Mouse (Mus musculus) kidney, postnatal 0 days (tissue): ENCODE data around the gene Plekhg3. TPM values are rescaled to one million over a fixed set of nuclear protein-coding genes. Genes with fewer than 3 reads are reported as not detected.
A peak's percentile ranks its signal among the peaks of the same experiment; 100 is the strongest.

Source experiments
- ATAC-seq: fragments of 200-750 bp; cut with Nextera tagmentation; replicated peaks from 2 replicates; pipeline ENCODE4 v1.8.0; 2017; ENCODE audit warnings: low read depth, moderate number of reproducible peaks, moderate TSS enrichment, moderate library complexity; ENCODE audit not compliant: low FRiP score
- DNase-seq: peaks from one replicate; pipeline ENCODE4 v3.0.0-alpha.2; 2016; ENCODE audit warnings: low spot score
- H3K27ac ChIP-seq: fragments of 300-500 bp; sonication (generic); 2 replicates; pipeline ENCODE4 v1.5.1; 2014; ENCODE audit warnings: mild to moderate bottlenecking
- H3K27me3 ChIP-seq: fragments of 300-500 bp; sonication (generic); 2 replicates; pipeline ENCODE4 v1.6.1; 2014; ENCODE audit warnings: low read length, mixed read lengths; ENCODE audit not compliant: insufficient read depth
- H3K36me3 ChIP-seq: fragments of 300-500 bp; sonication (generic); 2 replicates; pipeline ENCODE4 v1.6.1; 2014; ENCODE audit warnings: low read length, mixed read lengths; ENCODE audit not compliant: insufficient read depth
- H3K4me1 ChIP-seq: fragments of 300-500 bp; sonication (generic); replicated peaks from 2 replicates; pipeline ENCODE4 v1.6.1; 2014; ENCODE audit warnings: antibody characterized with exemption, low read length, mixed read lengths; ENCODE audit not compliant: insufficient read depth
- H3K4me2 ChIP-seq: fragments of 300-500 bp; sonication (generic); 2 replicates; pipeline ENCODE4 v1.6.1; 2014; ENCODE audit warnings: mild to moderate bottlenecking, low read length, moderate library complexity, mixed read lengths
- H3K4me3 ChIP-seq: fragments of 300-500 bp; sonication (generic); replicated peaks from 2 replicates; pipeline ENCODE4 v1.5.1; 2014; ENCODE audit warnings: low read depth, low read length
- H3K9ac ChIP-seq: fragments of 300-500 bp; sonication (generic); 2 replicates; pipeline ENCODE4 v1.6.1; 2014; ENCODE audit warnings: low read depth, low read length
- H3K9me3 ChIP-seq: fragments of 300-500 bp; sonication (generic); replicated peaks from 2 replicates; pipeline ENCODE4 v1.6.1; 2016; ENCODE audit warnings: low read length, inconsistent platforms, mixed read lengths
- CTCF ChIP-seq: IDR thresholded peaks from 2 replicates; pipeline ENCODE4 v1.5.1; 2016; ENCODE audit warnings: antibody characterized with exemption, low read depth, mild to moderate bottlenecking, moderate library complexity
- WGBS: fragments of 180-500 bp; shearing (Covaris S2); extraction: QIAGEN DNeasy Blood & Tissue Kit; methylation state at CpG from one replicate; pipeline ENCODE4 v1.1.7; 2014; 5-methylcytosine and 5-hydroxymethylcytosine counted together
- polyA plus RNA-seq: library from polyadenylated mRNA; unstranded; fragments of >200 nt; fragmentation: Nextera tagmentation; extraction: Ambion mirVana; gene quantifications from 2 replicates; pipeline ENCODE4 v1.2.1, GENCODE M21; 2015

Plekhg3 gene
- polyA plus RNA-seq, 1 experiment from 2014 or later, result 14.9 TPM

DNA sequence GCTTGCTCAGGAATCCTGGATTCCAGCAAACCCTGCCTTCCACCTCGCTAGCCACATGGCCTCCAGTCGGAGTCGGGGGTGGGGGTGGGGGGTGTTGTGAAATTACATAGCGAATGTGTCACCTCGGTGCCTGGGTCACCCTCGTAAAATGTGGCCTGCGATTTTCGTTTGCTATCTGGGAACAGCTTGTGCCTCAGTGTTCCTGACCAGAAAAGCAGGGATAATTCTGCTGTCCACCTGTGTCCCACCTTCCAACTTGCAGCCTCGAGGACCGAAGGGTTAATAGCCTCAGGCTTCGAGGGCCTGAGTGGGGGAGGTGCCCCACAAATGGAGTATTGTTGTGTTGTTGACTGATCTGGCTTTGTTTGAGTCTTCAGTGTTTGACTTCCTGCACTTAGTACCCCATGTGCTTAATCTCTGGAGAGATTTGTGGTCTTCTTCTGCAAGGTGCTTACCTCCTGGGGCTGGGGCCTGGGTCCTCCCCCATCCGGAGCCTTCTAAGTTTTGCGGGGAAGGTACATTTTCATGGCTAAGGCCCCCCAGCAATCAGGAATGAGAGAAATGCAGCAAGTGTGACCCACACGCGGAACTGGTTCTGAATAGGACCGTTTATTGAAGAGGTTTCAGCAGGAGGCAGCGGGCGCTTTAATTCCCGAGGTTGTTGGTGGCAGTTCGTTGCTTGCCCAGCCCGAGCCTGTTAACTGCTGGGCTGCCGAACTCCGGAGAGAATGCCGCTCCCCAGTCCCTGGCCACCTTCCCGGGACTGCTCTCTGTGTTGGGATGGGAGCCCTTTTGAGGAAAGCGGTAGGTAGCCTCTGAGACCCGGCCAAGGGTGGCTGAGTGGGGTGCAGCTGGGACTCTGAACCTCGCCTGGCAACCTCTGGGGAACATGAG, 15.9 kb downstream of the Plekhg3 start:
- DNase-seq (no peak), ATAC-seq (no peak)
- H3K27ac ChIP-seq, result peak overlapping the region; percentile 78
- 12% methylated on average over 28 of the region's 28 CpGs for WGBS
- H3K9me3 ChIP-seq, result no peaks in the 10 kb centered on the region
- H3K4me1 ChIP-seq, result peaks cover 40% of the 10 kb centered on the region; the same call in 1 of the 2 replicates
- peak overlapping the region; percentile 5 for H3K9ac ChIP-seq
- no peaks in the 10 kb centered on the region for H3K36me3 ChIP-seq
- no peak for TF ChIP-seq CTCF
- H3K27me3 ChIP-seq, result no peaks in the 10 kb centered on the region
- peak overlapping the region; percentile 9; the same call in 1 of the 2 replicates for H3K4me3 ChIP-seq
- H3K4me2 ChIP-seq, result peak overlapping the region; percentile 47

DNA sequence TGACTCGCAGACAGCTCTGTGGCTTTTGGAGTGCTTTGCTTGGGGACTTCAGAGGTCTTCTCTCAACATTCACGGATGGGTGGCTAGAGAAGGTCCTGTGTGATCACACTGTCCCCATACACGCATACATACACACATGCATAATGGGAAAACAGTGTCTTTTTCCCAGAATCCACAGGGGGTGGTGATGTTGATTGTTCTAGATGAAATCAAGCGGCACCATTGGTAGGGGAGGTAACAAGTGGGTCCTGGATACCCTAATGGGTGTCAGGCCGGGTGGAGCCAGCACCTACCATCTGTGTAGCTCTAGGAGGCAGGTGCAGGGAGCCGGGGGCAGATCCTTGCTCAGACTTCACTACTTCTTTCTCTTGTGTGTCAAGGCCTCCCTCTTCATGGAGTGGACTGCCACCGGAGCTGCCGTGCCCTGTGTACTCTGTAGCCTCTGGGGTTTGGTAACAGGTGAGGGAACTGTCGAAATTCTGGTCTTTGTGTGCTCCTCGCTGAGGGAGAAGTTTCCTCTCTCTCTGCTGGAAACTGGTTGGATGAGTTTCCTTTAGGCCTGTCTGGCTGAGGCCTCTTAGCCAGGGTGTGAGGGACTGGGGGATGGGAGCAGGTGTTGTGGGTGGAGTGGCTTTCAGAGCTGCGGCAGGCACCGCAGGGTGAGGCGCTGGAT, 16.9 kb downstream of the Plekhg3 start:
- H3K4me1 ChIP-seq, result peaks cover 47% of the 10 kb centered on the region; the same call in 1 of the 2 replicates
- H3K27me3 ChIP-seq, result no peaks in the 10 kb centered on the region
- TF ChIP-seq CTCF, result no peak
- peak overlapping the region; percentile 5 for H3K9ac ChIP-seq
- peak overlapping the region; percentile 78 for H3K27ac ChIP-seq
- WGBS, result 36% methylated on average over 13 of the region's 13 CpGs
- no peak overlapping the region for H3K4me3 ChIP-seq
- peak; percentile 31; the same call in 1 of the 2 replicates for ATAC-seq
- no peaks in the 10 kb centered on the region for H3K36me3 ChIP-seq
- H3K4me2 ChIP-seq, result peak overlapping the region; percentile 47
- no peaks in the 10 kb centered on the region for H3K9me3 ChIP-seq
- no peak for DNase-seq

DNA sequence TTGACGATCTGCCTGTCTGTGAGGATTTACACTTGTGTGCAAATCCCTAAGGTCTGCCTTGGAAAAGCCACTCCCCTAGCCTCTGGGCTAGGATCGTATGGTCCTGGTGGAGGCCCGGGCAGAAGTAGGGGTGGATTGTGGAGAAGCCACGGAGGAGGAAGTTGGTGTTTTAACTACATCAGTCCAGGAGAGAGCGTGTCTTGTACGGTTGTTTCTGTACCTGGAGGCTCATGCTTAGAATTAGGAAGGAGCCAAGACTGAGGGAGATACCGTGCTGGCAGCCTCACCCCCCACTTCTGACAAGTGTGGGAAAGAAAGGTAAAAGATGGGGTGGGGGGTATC, 17.4 kb downstream of the Plekhg3 start:
- TF ChIP-seq CTCF, result no peak
- peaks cover 48% of the 10 kb centered on the region; the same call in 1 of the 2 replicates for H3K4me1 ChIP-seq

DNA sequence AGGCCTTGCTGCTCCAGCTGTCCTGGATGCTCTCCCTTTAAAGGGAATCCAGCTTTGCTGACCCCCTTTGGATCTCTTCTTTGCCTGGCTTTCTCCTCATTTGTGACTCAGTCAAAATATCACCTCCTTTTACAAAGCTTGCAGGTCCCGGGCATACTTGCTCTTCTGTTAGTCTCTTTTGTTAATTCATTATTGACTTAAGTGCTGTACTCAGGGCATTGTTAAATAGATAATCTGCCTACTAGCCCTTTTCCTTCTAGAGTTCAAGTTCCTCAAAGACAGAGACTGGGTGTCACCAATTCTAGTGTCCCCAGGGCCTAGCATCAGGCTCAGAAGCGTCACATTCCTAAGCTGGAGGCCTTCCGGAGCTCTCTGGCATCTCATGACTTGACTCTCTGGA, 18.5 kb downstream of the Plekhg3 start:
- Histone ChIP-seq H3K9me3 (no peaks in the 10 kb centered on the region), H3K4me2 (no peak overlapping the region), H3K27me3 (no peaks in the 10 kb centered on the region), H3K4me3 (no peak overlapping the region), H3K27ac (no peak overlapping the region), H3K9ac (no peak overlapping the region), H3K36me3 (no peaks in the 10 kb centered on the region), H3K4me1 (peaks cover 53% of the 10 kb centered on the region)
- no peak for DNase-seq
- no peak for ATAC-seq
- 80% methylated on average over 3 of the region's 3 CpGs for WGBS
- no peak for TF ChIP-seq CTCF

More for the DNA sequence above, 17.4 kb downstream of the Plekhg3 start:
- DNase-seq (no peak), ATAC-seq (no peak)
- Histone ChIP-seq H3K4me3 (no peak overlapping the region), H3K9ac (no peak overlapping the region), H3K36me3 (no peaks in the 10 kb centered on the region), H3K4me2 (peak overlapping the region; percentile 47; the same call in 1 of the 2 replicates), H3K27ac (peak overlapping the region; percentile 78), H3K9me3 (no peaks in the 10 kb centered on the region), H3K27me3 (no peaks in the 10 kb centered on the region)
- 27% methylated on average over 7 of the region's 7 CpGs for WGBS

DNA sequence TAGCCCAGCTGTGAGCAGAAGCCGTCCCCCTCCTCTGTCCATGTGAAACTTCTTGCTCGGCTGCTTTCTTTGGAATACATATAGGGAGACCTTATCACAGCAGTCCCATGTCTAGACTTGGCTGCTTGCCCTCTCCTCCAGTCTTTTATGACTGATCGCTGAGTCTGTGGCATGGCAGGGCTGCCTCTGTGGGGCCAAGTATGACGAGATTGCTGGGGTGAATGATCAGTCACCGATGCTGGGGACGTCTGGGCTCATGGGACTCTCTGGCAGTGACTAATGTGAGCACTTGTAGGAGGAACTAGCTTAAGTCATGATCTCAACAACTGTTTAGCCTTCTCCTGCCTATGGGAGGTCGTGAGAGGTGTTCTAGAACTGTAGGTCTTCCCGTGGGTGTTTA, 21.6 kb downstream of the Plekhg3 start:
- Histone ChIP-seq H3K4me1 (peaks cover 54% of the 10 kb centered on the region), H3K9me3 (no peaks in the 10 kb centered on the region), H3K27me3 (no peaks in the 10 kb centered on the region), H3K9ac (no peak overlapping the region), H3K27ac (peak overlapping the region; percentile 68), H3K4me3 (no peak overlapping the region), H3K36me3 (no peaks in the 10 kb centered on the region), H3K4me2 (no peak overlapping the region)
- DNase-seq, result peak; percentile 87
- 11% methylated on average over 8 of the region's 8 CpGs for WGBS
- peak; percentile 66; the same call in 1 of the 2 replicates for ATAC-seq
- TF ChIP-seq CTCF, result no peak

DNA sequence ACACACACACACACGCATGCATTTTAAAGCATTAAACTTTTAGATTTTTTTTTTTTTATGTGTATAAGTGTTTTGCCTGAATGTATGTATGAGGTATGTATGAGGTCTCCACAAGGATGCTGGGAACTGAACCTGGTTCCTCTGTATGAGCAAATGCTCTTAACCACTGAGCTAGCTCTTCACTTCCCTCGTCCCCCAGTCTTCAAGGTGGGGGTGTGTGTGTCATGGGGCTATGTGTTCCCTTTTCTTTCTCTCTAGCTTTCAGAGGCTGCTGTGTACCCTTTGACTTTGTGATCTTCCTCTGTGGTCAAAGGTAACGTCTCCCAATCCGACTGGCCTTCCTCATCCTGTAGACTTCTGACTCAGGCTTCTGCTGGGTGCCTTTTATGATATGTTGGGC, 22.3 kb downstream of the Plekhg3 start:
- ATAC-seq (no peak), DNase-seq (no peak)
- H3K4me1 ChIP-seq, result peaks cover 48% of the 10 kb centered on the region
- H3K9me3 ChIP-seq, result no peaks in the 10 kb centered on the region
- H3K4me2 ChIP-seq, result no peak overlapping the region
- H3K9ac ChIP-seq, result no peak overlapping the region
- no peak for TF ChIP-seq CTCF
- H3K27ac ChIP-seq, result peak overlapping the region; percentile 68
- H3K36me3 ChIP-seq, result no peaks in the 10 kb centered on the region
- no peaks in the 10 kb centered on the region for H3K27me3 ChIP-seq
- H3K4me3 ChIP-seq, result no peak overlapping the region
- 80% methylated on average over 4 of the region's 4 CpGs for WGBS
